Mouse (Mus musculus): ENCODE results near the gene Rad51c.
"Not testable (repeated sequence)": the region's sequence is repeated elsewhere in the genome, so short reads cannot be mapped to it uniquely, and the experiment has no call there.

Rad51c gene

GRCm38 (mm10) chr11:87404876-87405275 lies at the start of gene Rad51c, which contains the start of gene Tex14:
TSS of gene Rad51c (minus strand) at chr11:87404954.
TSS of gene Tex14 (plus strand) at chr11:87405065.
- DNase-seq (ENCODE audit: low spot score in 2 of 2): no peak

- no peak for DNase-seq (ENCODE audit: low spot score in 2 of 2)
Observed at GRCm38 (mm10) chr11:87454035-87454690, 49.4 kb upstream of the Rad51c start.

- no peak for DNase-seq (ENCODE audit: low spot score in 2 of 2)
Observed at GRCm38 (mm10) chr11:87453216-87454034, 48.7 kb upstream of the Rad51c start.

GRCm38 (mm10) chr11:87452779-87453178 lies 48.0 kb upstream of the Rad51c start:
- DNase-seq (ENCODE audit: low spot score in 2 of 2): not testable (repeated sequence)

GRCm38 (mm10) chr11:87449847-87450246 lies 45.1 kb upstream of the Rad51c start:
- not testable (repeated sequence) for DNase-seq (ENCODE audit: low spot score in 2 of 2)

- DNase-seq (ENCODE audit: low spot score in 2 of 2): no peak
Observed at GRCm38 (mm10) chr11:87449200-87449547, 44.4 kb upstream of the Rad51c start.

GRCm38 (mm10) chr11:87448476-87449199 lies 43.9 kb upstream of the Rad51c start:
- not testable (repeated sequence) for DNase-seq (ENCODE audit: low spot score in 2 of 2)

GRCm38 (mm10) chr11:87448081-87448475 lies 43.3 kb upstream of the Rad51c start:
- peak; percentile 89 to 96 for DNase-seq (ENCODE audit: low spot score in 2 of 2)

GRCm38 (mm10) chr11:87447429-87447828 lies 42.7 kb upstream of the Rad51c start:
- no peak for DNase-seq (ENCODE audit: low spot score in 2 of 2)

GRCm38 (mm10) chr11:87446159-87446558 lies 41.4 kb upstream of the Rad51c start:
- no peak for DNase-seq (ENCODE audit: low spot score in 2 of 2)

- not testable (repeated sequence) for DNase-seq (ENCODE audit: low spot score in 2 of 2)
Observed at GRCm38 (mm10) chr11:87445593-87445992, 40.8 kb upstream of the Rad51c start.

- DNase-seq (ENCODE audit: low spot score in 2 of 2): no peak
Observed at GRCm38 (mm10) chr11:87444735-87445428, 40.1 kb upstream of the Rad51c start.

- DNase-seq (ENCODE audit: low spot score in 2 of 2): not testable (repeated sequence)
Observed at GRCm38 (mm10) chr11:87444056-87444455, 39.3 kb upstream of the Rad51c start.

- no peak for DNase-seq (ENCODE audit: low spot score in 2 of 2)
Observed at GRCm38 (mm10) chr11:87443373-87443883, 38.7 kb upstream of the Rad51c start.

- peak; percentile 73 for DNase-seq (ENCODE audit: low spot score in 2 of 2)
Observed at GRCm38 (mm10) chr11:87442643-87443372, 38.1 kb upstream of the Rad51c start.

GRCm38 (mm10) chr11:87439796-87440420 lies 35.2 kb upstream of the Rad51c start:
- no peak for DNase-seq (ENCODE audit: low spot score in 2 of 2)

- DNase-seq (ENCODE audit: low spot score in 2 of 2): no peak
Observed at GRCm38 (mm10) chr11:87436326-87437232, 31.8 kb upstream of the Rad51c start.

- DNase-seq (ENCODE audit: low spot score in 2 of 2): not testable (repeated sequence)
Observed at GRCm38 (mm10) chr11:87435107-87435506, 30.4 kb upstream of the Rad51c start.

Measured in urinary bladder, adult 18-20 months (tissue).